Mouse (Mus musculus) liver, postnatal 0 days (tissue): Measurements from ENCODE around the gene Bmf.

Source experiments
- CTCF ChIP-seq: sonication (generic); IDR thresholded peaks from 2 replicates; pipeline ENCODE4 v1.5.1; 2016; ENCODE audit warnings: antibody characterized with exemption, low read depth
- EP300 ChIP-seq: IDR thresholded peaks from 2 replicates; pipeline ENCODE4 v1.6.1; 2016; ENCODE audit warnings: antibody characterized with exemption, low read depth, mild to moderate bottlenecking

DNA sequence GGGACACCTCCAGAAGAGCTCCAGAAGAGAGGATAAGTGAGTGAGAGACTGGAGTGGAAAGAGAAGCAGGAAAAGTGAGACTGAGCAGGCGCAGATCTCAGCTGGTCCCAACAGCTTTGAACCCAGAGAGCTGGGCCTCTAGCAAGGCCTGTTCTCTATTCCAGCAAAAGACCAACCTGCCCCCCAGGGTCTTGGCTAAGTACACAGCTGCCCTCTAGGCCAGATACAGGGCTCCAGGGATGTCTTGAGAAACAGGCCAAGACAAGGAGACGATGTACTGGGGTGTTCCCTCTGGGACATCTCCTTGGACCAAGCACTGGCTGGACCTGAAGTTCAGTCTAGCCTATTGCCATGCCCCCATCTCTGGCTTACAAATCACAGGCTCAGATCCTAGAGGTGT, 49.3 kb downstream of the Bmf start:
- TF ChIP-seq CTCF = no peak
- TF ChIP-seq EP300 = no peak
